Mouse (Mus musculus): ENCODE measurements at regions not wholly inside any gene's neighbourhood (a gene's known extent, or its start where the extent isn't known, plus 50 kb on each side); places are given as distances from the start of the nearest gene placed in this dataset.
"Not testable (repeated sequence)": the region's sequence is repeated elsewhere in the genome, so short reads cannot be mapped to it uniquely, and the experiment has no call there.

DNA sequence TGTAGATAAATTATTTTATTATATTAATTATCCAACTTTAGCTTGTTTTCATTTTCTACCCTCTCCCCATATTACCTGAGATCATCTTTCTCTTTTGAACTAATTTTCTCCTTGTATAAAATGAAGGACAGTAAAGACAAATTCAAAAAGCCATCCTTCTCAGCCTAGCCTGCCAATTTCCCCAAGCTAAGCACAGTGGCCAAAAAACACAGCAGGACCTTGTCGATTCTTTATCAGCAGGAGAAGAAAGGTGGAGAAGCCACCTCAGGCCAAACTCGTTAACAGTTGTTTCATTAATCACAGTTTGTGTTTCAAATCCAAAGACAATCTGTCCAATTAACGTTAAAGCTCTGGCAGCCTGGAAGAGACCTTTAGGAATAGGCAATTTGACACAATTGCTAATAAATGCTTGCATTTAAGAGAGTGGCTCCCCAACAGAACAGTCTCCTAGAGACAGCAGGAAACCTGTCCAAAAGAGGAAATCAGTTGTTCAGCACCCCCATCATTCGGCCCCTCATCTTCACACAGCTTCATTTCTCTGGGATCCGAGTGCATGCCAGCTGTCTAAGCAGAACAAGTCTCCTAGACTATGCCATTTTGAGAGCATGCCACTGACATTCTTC lies 135.7 kb upstream of the Tlr4 start:
- no peak for DNase-seq

DNA sequence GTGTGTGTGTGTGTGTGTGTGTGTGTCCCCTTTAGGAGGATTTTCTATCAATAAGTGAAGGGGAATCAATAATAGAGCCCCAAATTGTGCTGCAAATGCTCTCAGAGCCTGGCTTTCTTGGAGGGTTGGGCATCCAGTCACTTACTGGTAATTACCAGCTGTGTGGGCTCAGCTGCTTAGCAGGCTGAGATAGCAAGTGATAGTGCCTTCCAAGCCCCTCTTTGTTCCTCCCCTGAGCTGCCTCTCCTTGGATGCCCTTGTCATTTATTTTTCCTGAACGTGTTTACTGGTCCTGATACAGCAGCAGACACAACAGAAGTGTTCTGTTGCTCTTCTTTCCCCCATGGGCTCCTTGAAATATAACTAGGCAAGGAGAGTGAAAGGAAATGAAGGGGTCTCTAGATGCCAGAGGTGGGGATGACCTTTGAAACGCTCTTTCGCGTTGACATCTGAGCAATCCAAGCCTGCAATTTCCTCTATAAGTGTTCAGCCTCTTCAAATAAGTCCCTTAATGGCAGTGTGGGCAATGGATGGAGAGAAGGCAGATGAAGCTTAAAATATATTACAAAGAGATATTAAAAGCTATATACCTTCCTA lies 133.3 kb upstream of the Tlr4 start:
- no peak for DNase-seq

DNA sequence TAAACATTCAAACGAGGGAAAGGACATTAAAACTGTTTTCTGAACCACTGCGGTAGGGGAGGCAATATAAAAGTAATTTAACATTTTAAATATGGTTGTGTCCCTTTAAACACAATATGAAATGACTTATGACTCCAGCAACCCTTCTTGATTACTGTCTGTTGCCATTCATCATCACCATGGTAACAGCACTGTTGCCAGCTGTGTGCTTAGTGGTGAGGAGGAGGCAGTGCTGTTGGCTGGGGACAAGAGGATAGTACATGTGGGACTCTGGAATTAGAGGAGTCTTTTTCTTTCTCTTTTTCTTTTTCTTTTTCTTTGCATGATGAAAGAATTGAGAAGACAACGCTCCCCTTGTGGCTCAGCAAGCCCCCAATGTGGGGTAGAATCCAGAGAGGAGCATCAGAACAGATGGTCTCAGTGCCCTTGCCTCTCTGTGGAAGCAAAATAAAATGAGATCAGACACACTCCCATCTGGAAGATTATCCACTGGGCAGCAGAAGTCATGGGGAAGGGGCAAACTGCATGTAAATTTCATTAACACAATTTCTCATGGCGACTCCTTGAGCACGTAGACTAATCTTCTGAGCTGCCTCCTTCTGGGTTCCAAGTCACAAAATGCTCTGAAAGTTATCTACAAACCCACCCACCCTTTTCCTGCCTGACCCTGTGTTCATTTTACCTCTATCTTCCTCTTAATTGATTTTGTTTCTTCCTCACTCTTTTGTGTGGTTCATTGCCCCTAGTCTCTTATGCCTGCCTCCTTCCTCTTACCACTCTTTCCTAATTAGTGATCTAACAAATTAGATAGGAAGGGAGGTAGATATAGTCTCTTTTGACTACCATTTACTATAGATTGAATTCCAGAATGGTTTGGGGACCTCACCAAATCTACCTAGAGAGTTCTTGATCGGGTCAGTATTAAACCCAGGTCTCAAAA lies 111.3 kb upstream of the Tlr4 start:
- DNase-seq: no peak

DNA sequence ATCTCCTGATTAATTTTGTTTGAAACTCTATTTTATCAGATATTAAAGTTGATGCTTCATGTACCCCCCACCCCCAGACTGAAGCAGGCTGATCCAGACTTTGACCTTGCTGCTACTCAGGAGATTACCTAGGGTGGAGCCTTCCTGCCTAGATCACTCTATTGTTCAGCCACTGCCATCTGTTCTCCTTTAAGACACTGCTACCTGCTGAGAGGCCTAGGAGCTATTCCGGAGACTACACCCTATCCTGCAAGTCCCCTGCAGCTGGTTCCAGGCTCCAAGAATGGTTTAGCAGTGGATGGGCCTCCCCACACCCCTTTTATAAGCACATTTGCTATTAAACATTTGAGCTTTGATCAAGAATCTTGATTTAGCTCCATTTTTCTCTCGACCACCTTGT lies 90.0 kb upstream of the Tlr4 start:
- no peak for DNase-seq

DNA sequence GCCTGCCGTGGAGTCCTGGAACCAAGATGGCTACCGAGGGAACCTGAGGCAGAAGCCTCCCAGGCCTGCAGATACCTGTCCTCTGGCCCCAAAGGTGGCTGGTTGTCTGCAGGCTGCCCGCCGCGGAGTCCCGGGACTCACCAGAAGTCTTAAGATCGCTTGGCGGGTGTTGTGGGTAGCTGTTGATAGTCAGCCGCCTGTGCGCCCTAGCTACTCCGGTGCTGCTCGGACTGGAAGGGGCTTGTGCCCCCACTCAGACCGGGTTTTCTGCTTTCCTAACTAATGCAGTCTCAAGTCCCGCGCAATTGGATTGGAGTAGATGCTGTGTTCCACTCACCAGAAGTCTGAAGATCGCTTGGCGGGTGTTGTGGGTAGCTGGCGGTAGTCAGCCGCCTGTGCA lies 84.0 kb upstream of the Tlr4 start:
- not testable (repeated sequence) for DNase-seq

DNA sequence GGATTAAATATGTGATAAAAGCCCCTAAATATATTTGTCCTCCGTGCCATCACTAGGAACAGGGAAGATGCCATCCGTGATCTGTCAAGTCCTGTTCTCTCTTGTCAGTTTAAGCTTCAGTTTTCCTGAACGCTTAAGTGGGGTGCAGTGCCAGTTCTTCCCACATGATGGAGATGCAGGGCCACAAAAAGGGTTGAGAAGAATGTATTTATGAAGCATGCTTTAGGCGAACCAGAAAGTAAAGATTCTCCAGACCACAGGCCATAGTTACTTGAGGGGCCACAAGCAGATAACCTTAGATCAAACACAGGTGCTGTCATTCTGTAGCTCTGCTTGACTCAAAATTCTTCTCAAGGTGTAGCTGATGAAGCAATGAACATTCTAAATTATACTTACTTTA lies 58.6 kb upstream of the Tlr4 start:
- peak in 1 of 2 experiments; percentile 36 for DNase-seq

Measured in kidney, postnatal 25 days (tissue).